Mouse (Mus musculus) hindbrain, embryonic 12.5 days (tissue): ENCODE results near the gene Acvr2b. TPM values are rescaled to one million over a fixed set of nuclear protein-coding genes. Genes with fewer than 3 reads are reported as not detected.
"Not testable (repeated sequence)": the region's sequence is repeated elsewhere in the genome, so short reads cannot be mapped to it uniquely, and the experiment has no call there.

Experiments used
- ATAC-seq: fragments of 200-750 bp; cut with Nextera tagmentation; 2 replicates; pipeline ENCODE4 v1.8.0; 2017; ENCODE audit warnings: moderate TSS enrichment; ENCODE audit not compliant: low FRiP score
- H3K27ac ChIP-seq: fragments of 300-500 bp; sonication (generic); 2 replicates; pipeline ENCODE4 v1.5.1; 2016; ENCODE audit warnings: mild to moderate bottlenecking
- H3K27me3 ChIP-seq: fragments of 300-500 bp; sonication (generic); 2 replicates; pipeline ENCODE4 v1.6.1; 2016; ENCODE audit warnings: mild to moderate bottlenecking
- H3K36me3 ChIP-seq: fragments of 300-500 bp; sonication (generic); 2 replicates; pipeline ENCODE4 v1.6.1; 2016; ENCODE audit warnings: mild to moderate bottlenecking
- H3K4me1 ChIP-seq: fragments of 300-500 bp; sonication (generic); 2 replicates; pipeline ENCODE4 v1.6.1; 2016
- H3K4me2 ChIP-seq: fragments of 300-500 bp; sonication (generic); replicated peaks from 2 replicates; pipeline ENCODE4 v1.6.1; 2016; ENCODE audit warnings: mild to moderate bottlenecking
- H3K4me3 ChIP-seq: fragments of 300-500 bp; sonication (generic); 2 replicates; pipeline ENCODE4 v1.5.1; 2016; ENCODE audit warnings: mild to moderate bottlenecking
- H3K9ac ChIP-seq: fragments of 300-500 bp; sonication (generic); 2 replicates; pipeline ENCODE4 v1.6.1; 2016; ENCODE audit warnings: mild to moderate bottlenecking, moderate library complexity
- H3K9me3 ChIP-seq: fragments of 300-500 bp; sonication (generic); replicated peaks from 2 replicates; pipeline ENCODE4 v1.6.1; 2016; ENCODE audit warnings: mild to moderate bottlenecking
- WGBS: fragments of 180-500 bp; shearing (Covaris S2); methylation state at CpG from one replicate; pipeline ENCODE4 v1.1.7; 2016; 5-methylcytosine and 5-hydroxymethylcytosine counted together
- polyA plus RNA-seq: library from polyadenylated mRNA; unstranded; fragments of >200 nt; fragmentation: Nextera tagmentation; extraction: Ambion mirVana; gene quantifications from 2 replicates; pipeline ENCODE4 v1.2.1, GENCODE M21; 2016

Acvr2b gene
- 86.6 and 97.4 TPM in 2 replicates for polyA plus RNA-seq

DNA sequence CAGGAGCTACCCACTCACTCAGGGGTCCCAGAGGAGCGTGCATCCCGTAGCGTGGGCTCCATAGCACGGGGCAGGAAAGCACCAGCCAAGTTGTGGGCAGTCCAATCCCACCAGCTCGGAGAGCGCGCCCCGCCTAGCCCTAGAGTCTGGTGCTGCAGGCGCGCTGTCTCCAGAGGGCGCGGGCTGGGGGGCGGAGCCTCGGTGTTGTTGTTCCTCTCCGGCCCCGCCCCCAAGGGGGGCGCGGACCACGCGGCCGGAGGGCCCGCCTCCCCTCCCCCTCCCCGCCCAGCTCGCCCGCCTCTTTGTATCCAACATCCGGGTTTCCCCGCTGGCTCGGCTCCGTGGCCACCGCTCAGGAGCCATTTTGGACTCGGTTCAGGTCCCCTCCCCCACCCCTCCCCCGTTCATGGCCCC is at the start of gene Acvr2b:
Acvr2b (plus strand) TSS at position 318 of the 414 bp plus-strand sequence.
- Histone ChIP-seq H3K4me1 (peaks cover 41% of the 10 kb centered on the region), H3K4me3 (peak within 1 kb of the TSS; percentile 89), H3K27ac (peak within 1 kb of the TSS; percentile 99), H3K4me2 (peak within 1 kb of the TSS; percentile 70), H3K36me3 (no peaks in the 10 kb centered on the region), H3K27me3 (no peaks in the 10 kb centered on the region), H3K9me3 (no peaks in the 10 kb centered on the region), H3K9ac (peak within 1 kb of the TSS; percentile 99)
- ATAC-seq: peak; percentile 95
- 0% methylated on average over 14 of the region's 32 CpGs for WGBS

DNA sequence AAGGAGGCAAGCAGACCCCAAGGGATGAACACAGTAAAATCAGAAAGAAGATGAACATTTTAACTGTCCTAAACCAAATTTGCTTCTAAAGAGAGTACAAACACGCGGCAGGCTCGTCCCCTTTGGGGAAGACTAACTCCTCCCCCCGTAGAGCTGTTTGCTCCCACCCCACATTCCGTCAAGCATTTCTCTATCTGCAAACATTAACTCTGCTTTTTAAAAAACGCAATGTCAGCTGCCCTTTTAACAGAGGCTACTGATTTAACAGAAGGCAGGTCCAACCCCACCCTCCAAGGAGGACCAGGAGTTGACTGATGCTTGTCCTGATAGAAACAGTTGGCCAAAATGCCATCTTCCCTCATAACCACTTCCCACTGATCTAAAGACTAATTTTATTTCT is 48.0 kb upstream of the Acvr2b start:
- H3K4me2 ChIP-seq: no peak overlapping the region
- WGBS: 74% methylated on average over 6 of the region's 6 CpGs
- H3K4me1 ChIP-seq: 0 out of 2 replicates have a peak, but pooled peaks cover 3% of the 10 kb centered on the region
- no peak overlapping the region for H3K9ac ChIP-seq
- no peak for ATAC-seq
- H3K4me3 ChIP-seq: no peak overlapping the region
- H3K27ac ChIP-seq: no peak overlapping the region
- H3K36me3 ChIP-seq: peaks cover 19% of the 10 kb centered on the region
- H3K9me3 ChIP-seq: no peaks in the 10 kb centered on the region
- no peaks in the 10 kb centered on the region for H3K27me3 ChIP-seq

DNA sequence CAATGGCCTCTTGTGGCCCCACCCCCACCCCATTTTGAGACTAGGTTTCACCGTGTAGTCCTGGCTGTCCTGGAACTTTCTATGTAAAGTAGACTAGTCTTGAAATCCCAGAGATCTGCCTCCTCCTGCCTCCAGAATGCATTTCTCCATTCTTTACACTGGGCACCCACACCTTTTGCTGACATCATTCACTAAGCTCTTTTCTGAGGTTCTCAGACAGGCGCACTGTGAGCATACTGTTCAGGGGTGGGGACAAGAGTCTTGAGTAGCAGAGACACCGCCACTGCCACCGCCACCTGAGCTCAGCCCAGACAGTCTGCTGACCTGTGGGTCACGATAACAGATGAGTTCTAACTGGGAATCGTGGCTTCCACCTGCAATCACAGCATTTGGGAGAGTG is 46.0 kb upstream of the Acvr2b start:
- H3K4me1 ChIP-seq: 0 out of 2 replicates have a peak, but pooled peaks cover 3% of the 10 kb centered on the region
- WGBS: 70% methylated on average over 6 of the region's 6 CpGs
- ATAC-seq: no peak
- peaks cover 5% of the 10 kb centered on the region for H3K36me3 ChIP-seq
- H3K27ac ChIP-seq: no peak overlapping the region
- no peak overlapping the region for H3K4me3 ChIP-seq
- H3K4me2 ChIP-seq: no peak overlapping the region
- no peaks in the 10 kb centered on the region for H3K9me3 ChIP-seq
- H3K9ac ChIP-seq: no peak overlapping the region
- no peaks in the 10 kb centered on the region for H3K27me3 ChIP-seq

DNA sequence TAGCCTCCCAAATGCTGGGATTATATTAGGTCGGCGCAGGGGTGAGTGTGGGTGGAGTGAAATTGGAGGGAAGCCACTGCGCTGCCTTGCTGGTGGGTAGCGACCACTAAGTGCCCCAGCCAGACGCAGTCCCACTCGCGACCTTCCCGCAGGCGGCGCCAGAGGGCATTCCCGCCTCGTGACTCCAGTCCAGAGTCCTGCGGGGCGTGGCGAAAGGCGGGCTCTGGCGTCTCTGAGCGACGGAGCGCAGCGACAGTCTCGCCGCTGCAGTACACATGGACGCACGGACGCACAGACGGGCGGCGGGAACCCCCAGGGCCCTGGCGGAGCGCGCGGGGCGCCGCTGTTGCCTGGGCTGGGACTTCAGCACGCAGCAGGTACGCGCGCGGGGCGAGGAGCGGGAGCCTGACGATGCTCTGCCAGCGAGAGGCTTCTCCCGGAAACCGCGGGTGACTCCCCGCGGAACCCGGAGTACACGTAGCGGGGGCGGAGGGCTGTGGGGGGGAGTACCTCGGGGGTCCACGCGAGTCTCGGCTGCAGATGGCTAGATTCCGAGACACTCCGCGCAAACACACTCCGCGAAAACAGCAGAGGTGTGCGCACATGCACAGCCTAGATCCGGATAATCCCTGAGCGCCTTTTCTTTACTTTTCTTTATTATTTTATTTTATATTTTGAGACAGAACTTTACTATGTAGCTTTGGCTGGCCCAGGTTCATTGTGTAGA is 44.4 kb upstream of the Acvr2b start, which contains the start of gene Xylb:
Xylb (plus strand) TSS at position 51 of the 727 bp plus-strand sequence.
- Histone ChIP-seq H3K9ac (peak within 1 kb of the TSS; percentile 64), H3K4me1 (0 out of 2 replicates have a peak, but pooled peaks cover 3% of the 10 kb centered on the region), H3K4me3 (peak within 1 kb of the TSS; percentile 54), H3K27me3 (no peaks in the 10 kb centered on the region), H3K36me3 (no peaks in the 10 kb centered on the region), H3K4me2 (peak within 1 kb of the TSS; percentile 64), H3K9me3 (no peaks in the 10 kb centered on the region), H3K27ac (no peak within 1 kb of the TSS)
- WGBS: 4% methylated on average over 65 of the region's 65 CpGs
- ATAC-seq: peak; percentile 81

DNA sequence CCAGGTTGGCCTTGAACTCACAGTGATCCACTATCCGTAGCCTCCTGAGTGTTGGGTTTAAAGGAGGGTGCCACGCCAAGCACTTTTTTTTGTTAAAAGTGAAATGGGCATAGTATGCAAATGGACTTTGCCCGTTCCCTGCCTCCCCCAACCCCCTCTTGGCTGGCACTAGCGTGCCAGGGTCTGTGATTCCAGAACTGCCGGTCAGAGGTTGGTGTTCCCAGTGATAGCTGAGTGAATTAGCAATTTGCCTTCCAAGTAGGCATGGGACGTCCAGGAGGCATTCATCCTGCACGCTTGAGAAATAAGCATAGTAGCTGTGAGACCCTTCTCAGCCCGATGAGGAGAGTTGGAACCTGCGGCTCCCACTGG is 43.9 kb upstream of the Acvr2b start:
- ATAC-seq: no peak
- Histone ChIP-seq H3K4me2 (peak overlapping the region; percentile 64), H3K4me3 (peak overlapping the region; percentile 54), H3K27me3 (no peaks in the 10 kb centered on the region), H3K9me3 (no peaks in the 10 kb centered on the region), H3K27ac (no peak overlapping the region), H3K4me1 (0 out of 2 replicates have a peak, but pooled peaks cover 3% of the 10 kb centered on the region), H3K36me3 (no peaks in the 10 kb centered on the region), H3K9ac (peak overlapping the region; percentile 64; the same call in 1 of the 2 replicates)
- WGBS: 41% methylated on average over 9 of the region's 9 CpGs

DNA sequence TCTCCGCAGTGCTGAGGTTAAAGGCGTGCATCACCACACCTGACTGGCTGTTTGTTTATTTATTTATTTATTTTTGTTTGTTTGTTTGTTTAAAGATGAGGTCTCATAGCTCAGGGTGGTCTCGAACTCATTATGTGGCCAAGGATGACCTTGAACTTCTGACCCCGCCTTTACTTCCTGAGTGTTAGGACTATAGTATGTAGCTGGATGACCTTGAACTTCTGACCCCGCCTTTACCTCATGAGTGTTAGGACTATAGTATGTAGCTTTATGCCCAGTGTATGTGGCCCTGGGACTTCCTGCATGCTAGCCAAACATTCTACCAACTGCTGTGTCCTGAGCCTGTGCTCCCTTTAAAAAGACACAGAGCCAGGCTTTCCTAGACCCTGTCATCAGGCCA is 40.5 kb upstream of the Acvr2b start:
- WGBS: 95% methylated on average over 5 of the region's 5 CpGs
- no peak overlapping the region for H3K9ac ChIP-seq
- no peaks in the 10 kb centered on the region for H3K9me3 ChIP-seq
- no peak for ATAC-seq
- no peaks in the 10 kb centered on the region for H3K36me3 ChIP-seq
- no peaks in the 10 kb centered on the region for H3K27me3 ChIP-seq
- no peak overlapping the region for H3K4me2 ChIP-seq
- no peak overlapping the region for H3K4me3 ChIP-seq
- 0 out of 2 replicates have a peak, but pooled peaks cover 3% of the 10 kb centered on the region for H3K4me1 ChIP-seq
- no peak overlapping the region for H3K27ac ChIP-seq

DNA sequence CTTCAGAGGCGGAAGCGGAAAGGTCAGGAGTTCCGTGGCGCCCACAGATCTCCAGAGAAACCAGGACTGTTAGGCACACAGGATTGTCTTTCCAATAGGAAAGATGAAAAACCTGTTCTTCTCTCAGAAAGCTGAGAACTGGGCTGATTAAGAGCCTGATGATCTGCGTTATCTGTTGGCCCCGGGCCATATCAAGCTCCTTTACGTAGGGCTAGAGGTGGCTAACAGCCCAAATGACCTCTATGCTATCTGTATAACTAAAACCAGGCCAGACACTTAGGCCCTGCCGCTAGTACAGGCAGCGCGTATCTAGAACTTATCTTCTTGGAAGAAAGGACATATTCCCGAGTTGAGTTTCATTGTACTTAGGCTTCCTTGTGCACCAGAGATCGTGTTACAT is 38.7 kb upstream of the Acvr2b start:
- no peak overlapping the region for H3K27ac ChIP-seq
- no peak overlapping the region for H3K4me2 ChIP-seq
- H3K36me3 ChIP-seq: no peaks in the 10 kb centered on the region
- 90% methylated on average over 12 of the region's 12 CpGs for WGBS
- H3K4me3 ChIP-seq: no peak overlapping the region
- H3K27me3 ChIP-seq: no peaks in the 10 kb centered on the region
- no peak for ATAC-seq
- H3K4me1 ChIP-seq: 0 out of 2 replicates have a peak, but pooled peaks cover 1% of the 10 kb centered on the region
- no peak overlapping the region for H3K9ac ChIP-seq
- no peaks in the 10 kb centered on the region for H3K9me3 ChIP-seq

DNA sequence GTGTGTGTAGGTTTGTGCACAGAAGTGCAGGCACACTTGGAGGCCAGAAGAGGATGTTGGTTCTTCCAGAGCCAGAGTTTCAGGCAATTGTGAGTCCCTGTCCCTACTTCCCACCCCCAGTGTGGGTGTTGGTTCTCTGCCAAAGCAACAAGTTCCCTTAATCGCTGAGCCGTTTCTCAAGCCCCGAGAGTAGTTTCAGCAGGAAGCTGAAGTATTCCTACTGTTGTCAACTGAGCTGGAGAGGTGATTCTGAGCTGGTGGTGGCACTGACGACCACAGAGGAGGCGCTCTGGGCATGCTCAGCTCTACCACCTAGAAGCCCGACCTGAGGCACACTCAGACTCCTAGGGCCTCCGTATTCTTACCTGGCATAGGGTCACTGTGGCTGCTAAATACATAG is 36.6 kb upstream of the Acvr2b start, which contains the start of gene Slc22a14:
Slc22a14 (minus strand) TSS at position 270 of the 400 bp plus-strand sequence.
- Histone ChIP-seq H3K9me3 (no peaks in the 10 kb centered on the region), H3K27me3 (no peaks in the 10 kb centered on the region), H3K36me3 (no peaks in the 10 kb centered on the region), H3K4me1 (no peaks in the 10 kb centered on the region), H3K4me2 (no peak within 1 kb of the TSS), H3K4me3 (no peak within 1 kb of the TSS), H3K9ac (no peak within 1 kb of the TSS), H3K27ac (no peak within 1 kb of the TSS)
- ATAC-seq: no peak
- WGBS: 81% methylated on average over 7 of the region's 7 CpGs

DNA sequence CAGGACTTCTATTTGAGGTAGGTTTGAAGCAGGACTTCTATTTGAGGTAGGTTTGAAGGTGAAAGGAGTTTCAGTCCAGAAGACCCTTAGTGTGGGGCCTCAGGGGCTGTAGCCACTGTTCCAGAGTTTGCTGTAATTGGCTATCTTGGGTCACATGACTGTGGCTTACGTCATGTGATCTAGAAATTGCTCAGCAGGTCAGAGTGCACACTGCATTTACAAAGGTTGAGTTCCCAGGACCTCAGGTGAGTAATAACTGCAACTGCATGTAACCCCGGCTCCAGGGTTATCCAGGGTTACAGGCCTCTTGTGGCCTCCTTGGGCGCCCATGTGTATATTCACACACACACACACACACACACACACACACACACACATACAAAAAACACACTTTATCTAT is 33.6 kb upstream of the Acvr2b start:
- no peak overlapping the region for H3K27ac ChIP-seq
- no peak overlapping the region for H3K4me3 ChIP-seq
- no peaks in the 10 kb centered on the region for H3K36me3 ChIP-seq
- WGBS: 94% methylated on average over 3 of the region's 3 CpGs
- no peak for ATAC-seq
- H3K4me1 ChIP-seq: no peaks in the 10 kb centered on the region
- H3K27me3 ChIP-seq: no peaks in the 10 kb centered on the region
- no peak overlapping the region for H3K9ac ChIP-seq
- no peak overlapping the region for H3K4me2 ChIP-seq
- no peaks in the 10 kb centered on the region for H3K9me3 ChIP-seq

DNA sequence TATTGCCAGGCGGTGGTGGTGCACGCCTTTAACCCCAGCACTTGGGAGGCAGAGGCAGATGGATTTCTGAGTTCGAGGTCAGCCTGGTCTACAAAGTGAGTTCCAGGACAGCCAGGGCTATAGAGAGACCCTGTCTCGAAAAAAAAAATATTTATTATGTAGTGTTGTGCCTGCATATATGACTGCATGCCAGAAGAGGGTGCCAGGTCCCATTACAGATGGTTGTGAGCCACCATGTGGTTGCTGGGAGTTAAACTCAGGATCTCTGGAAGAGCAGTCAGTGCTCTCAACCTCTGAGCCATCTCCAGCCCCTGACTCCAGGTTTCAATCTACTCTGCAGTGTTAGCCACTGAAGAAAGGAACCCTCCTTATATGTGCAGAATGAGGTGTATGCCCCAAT is 31.1 kb upstream of the Acvr2b start:
- H3K27ac ChIP-seq, ATAC-seq, H3K9me3 ChIP-seq, H3K4me2 ChIP-seq, H3K27me3 ChIP-seq, H3K4me3 ChIP-seq, H3K9ac ChIP-seq, H3K36me3 ChIP-seq, H3K4me1 ChIP-seq: not testable (repeated sequence)
- 85% methylated on average over 4 of the region's 4 CpGs for WGBS

DNA sequence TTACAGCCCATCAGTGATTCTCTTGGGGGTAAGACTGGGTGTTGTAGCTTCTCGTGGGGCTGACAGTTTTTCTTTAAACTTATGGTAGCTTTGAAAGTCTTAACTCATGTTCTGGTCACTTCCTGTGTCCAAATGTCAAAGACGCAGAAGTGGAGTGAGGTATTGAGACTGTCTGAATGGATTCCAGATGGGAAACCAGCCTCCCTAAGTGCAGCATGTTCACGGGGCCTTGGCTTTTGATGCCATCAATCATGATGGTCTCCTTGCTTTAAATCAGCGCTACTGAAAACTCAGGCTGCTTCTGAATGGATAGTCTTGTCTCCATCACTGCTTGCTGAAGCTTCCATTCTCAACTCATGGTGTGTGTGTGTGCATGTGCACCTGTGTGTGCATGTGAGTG is 30.7 kb upstream of the Acvr2b start:
- Histone ChIP-seq H3K4me1 (no peaks in the 10 kb centered on the region; the same call in 1 of the 2 replicates), H3K36me3 (no peaks in the 10 kb centered on the region), H3K4me3 (no peak overlapping the region), H3K9ac (no peak overlapping the region), H3K27ac (no peak overlapping the region), H3K4me2 (no peak overlapping the region), H3K27me3 (no peaks in the 10 kb centered on the region), H3K9me3 (no peaks in the 10 kb centered on the region)
- 69% methylated on average over 4 of the region's 4 CpGs for WGBS
- ATAC-seq: no peak

DNA sequence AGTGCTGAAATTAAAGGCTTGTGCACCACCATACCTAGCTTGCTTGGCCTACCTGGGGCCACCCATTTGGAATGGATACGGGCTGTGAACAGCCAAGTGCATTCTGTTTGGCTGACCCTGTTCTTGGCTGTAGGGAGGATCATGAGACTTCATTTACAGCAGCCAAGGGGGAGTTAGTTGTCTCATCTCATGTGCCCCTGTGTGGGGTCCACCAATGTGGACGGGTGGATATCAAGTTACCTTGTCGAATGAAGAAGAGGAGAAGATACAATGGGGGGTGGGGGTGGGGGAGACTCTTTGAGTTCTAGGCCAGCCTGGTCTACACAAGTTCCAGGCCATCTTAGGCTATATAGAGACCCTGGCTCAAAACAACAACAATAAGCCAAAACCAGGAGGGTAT is 26.9 kb upstream of the Acvr2b start:
- H3K4me1 ChIP-seq: no peaks in the 10 kb centered on the region; the same call in 1 of the 2 replicates
- no peak overlapping the region for H3K4me2 ChIP-seq
- no peak overlapping the region for H3K27ac ChIP-seq
- ATAC-seq: no peak
- H3K27me3 ChIP-seq: no peaks in the 10 kb centered on the region
- H3K9me3 ChIP-seq: no peaks in the 10 kb centered on the region
- H3K9ac ChIP-seq: no peak overlapping the region
- WGBS: 70% methylated on average over 3 of the region's 3 CpGs
- H3K4me3 ChIP-seq: no peak overlapping the region
- H3K36me3 ChIP-seq: no peaks in the 10 kb centered on the region

DNA sequence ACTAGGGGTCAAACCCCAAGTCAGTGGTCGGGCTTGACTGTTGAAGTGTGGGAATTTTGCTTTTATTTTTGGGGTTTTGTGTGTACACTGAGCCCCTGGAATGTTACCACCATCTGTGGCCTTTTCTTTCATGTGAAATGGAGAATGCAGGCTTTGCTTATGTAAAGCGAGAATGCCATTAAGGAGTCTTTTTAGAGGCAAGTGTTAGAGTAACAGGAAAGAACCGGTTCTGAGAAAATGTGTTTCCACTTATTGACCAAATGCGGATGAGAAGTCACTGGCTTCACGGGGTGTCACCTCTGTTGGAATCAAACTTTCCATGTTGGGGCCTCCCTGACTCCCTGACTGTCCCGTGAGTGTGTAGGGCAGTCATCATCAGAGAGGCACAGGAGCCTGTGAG is 26.4 kb upstream of the Acvr2b start:
- Histone ChIP-seq H3K36me3 (no peaks in the 10 kb centered on the region), H3K27me3 (no peaks in the 10 kb centered on the region), H3K4me1 (no peaks in the 10 kb centered on the region; the same call in 1 of the 2 replicates), H3K4me2 (no peak overlapping the region), H3K4me3 (no peak overlapping the region), H3K27ac (no peak overlapping the region), H3K9me3 (no peaks in the 10 kb centered on the region), H3K9ac (no peak overlapping the region)
- ATAC-seq: no peak
- 49% methylated on average over 6 of the region's 6 CpGs for WGBS
